Mouse (Mus musculus): ENCODE measurements at regions not wholly inside any gene's neighbourhood (a gene's known extent, or its start where the extent isn't known, plus 50 kb on each side); places are given as distances from the start of the nearest gene placed in this dataset.
"Not testable (repeated sequence)": the region's sequence is repeated elsewhere in the genome, so short reads cannot be mapped to it uniquely, and the experiment has no call there.

DNA sequence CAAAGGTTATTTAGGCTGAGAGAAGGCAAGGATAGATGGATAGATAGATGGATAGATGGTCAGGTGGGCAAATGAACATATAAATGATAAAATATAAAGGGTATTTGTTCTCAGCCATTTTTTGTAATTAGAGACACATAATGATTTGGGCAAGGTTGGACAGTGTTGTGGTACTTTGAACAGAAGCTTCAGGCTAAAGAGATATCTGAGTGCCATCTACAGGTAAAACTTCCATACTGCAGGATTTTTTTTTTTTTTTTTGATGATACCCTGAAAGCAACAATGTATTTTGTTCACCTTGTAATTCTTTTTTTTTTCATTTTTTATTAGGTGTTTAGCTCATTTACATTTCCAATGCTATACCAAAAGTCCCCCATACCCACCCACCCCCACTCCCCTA lies 110.1 kb upstream of the Trabd2b start:
- DNase-seq = no peak

DNA sequence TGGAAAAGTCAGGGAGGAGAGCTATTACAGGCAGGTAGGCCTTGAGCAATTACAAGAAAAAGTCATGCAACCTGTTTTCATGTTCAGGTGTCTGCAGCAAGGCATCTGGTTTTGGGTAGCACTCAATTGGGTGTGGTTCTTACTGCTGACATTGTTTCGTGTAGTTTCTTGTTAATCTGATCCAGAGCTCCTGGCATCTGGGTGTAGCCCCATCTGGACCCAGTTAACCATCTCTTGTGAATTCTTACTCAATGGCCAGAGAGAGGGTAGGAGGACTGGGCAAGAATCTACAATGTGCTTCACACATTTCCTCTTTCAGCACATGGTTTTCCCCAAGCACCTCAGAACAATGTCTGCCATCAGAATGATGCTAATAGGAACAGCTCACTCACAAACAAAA lies 108.0 kb upstream of the Trabd2b start:
- not testable (repeated sequence) for DNase-seq

DNA sequence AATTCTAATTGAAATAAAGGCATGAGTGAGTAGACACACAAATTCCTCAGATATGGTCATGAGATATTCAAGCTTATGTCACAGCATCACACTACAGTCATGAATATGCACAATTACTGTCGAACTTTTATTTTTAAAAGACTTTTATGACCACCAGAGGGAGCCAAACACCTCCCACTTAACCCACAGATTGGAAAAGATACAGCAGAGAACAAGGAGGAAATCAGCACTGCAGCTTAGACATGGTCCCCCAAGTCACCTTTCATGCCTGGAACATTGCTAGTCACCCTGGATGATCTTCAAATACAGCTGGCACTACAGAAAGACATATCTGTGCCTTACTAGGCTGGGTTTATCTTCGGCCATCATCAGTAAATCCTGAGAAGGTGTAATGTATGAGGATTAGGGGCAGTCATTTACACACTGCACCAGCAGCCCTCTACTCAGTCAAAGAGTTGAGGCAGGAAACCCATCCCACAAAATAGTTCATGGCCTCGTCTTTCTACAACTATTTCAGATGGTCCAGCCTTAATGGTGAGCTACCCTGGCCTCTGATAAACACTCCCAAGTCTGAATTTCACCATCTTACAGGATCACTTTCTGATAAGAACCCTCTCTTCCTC lies 106.0 kb upstream of the Trabd2b start:
- no peak for DNase-seq

DNA sequence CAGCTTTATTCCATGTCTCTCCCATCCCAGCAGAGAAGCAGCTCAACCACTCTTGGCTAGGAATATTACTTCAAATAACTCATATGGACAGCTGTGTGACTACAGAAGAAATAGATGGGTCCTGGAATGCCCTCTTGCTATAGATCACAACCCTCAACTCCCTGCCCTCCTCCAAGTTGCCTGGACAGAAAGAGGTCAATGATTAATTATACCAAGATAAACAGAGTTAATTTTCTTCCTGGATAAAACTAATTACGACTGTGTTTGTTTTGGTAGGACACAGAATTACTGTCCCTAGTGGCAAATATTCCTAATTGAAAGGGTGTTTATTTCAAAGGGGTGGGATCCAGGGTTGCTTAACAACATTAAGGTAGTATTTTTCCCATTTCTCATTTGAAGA lies 101.9 kb upstream of the Trabd2b start:
- DNase-seq = no peak

DNA sequence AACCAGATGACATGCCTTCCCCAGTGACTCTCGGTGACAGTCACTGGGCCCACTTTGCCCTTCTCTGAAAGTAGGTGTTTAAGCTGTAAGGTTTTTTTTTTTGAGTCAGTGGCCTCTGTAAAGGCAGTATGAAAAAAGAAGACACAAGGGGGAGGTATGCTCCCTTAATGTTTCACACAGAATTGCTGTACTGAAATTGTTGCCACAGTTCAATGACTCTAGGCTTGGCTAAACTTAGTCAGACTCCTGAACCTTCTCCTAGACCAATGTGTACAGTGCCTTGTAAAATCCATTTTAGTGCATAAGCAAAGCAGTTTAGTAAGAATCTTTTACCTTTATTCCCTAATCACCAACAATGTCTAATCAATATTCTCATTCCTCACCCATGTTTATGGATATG lies 99.0 kb upstream of the Trabd2b start:
- DNase-seq = no peak

DNA sequence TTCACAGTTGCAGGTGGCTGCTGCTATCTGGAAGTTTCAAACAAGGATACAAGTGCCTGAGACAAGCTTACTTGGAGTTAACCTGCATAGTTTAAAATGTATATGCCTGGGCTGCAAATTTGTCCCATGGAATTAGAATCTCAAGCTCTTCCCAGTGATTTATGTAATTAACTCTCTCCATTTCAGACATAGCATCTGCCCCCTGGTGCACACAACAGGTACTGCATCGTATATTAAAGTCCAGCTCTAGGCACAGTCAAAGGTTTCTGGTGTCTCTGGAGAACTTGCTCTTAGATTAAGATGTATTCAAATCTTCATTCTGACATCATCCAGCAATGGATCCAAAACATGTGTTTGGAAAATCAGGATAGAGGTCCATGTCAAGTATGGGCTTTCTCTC lies 98.0 kb upstream of the Trabd2b start:
- no peak for DNase-seq

DNA sequence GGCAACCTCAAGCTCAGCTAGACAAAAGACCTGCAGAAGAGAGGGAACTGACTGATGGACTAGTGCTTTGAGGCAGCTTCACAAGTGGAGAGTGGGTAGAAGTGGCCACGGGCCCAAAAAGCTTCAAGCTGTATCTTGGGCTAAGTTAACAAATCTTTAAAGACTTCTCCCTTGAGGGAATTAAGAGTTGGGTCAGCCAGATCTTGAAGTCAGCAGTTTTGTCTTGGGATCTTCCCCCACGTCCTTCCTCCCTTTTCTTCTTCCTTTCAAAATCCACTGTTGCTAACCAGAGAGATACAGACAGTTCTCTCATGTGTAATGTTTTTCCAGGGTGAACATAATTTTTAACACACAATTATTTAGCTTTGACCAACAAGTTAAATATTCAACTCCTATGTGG lies 91.5 kb upstream of the Trabd2b start:
- DNase-seq = no peak

DNA sequence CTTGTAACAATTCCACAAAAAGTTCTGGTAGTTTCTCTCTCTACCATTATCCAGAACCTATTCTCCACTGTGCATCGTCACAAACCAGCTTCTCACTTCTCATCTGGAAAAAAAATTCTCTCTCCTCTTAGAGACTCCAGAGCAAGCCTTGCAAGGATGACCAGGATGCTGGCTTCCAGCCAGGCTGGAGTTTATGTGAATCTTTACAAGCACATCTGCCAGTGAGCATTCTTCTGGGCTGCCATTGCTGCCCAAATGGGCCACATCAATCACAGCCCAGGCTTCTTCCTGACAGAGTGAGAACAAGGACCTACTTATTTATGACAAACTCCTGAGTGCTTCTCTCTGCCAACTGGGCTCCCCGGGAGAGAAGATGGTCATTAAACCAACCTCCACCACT lies 91.0 kb upstream of the Trabd2b start:
- no peak for DNase-seq

DNA sequence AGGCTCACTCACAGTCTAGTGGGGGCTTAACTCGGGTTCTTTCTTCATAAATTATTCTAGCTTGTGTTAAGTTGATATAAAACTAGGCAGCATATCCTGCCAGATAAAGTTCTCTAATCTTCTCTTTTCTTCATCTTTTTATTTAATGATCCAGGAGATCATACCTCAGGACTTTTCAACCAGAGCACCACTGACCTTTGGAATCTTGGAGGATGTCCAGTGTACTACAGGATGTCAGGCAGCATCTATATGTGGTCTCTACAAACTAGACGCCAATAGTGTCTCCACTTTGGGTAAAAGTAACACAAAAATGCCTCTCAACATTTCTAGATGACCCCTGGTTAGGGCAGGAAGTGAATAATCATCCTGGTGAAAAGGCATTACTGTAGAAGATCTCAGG lies 89.4 kb upstream of the Trabd2b start:
- no peak for DNase-seq

DNA sequence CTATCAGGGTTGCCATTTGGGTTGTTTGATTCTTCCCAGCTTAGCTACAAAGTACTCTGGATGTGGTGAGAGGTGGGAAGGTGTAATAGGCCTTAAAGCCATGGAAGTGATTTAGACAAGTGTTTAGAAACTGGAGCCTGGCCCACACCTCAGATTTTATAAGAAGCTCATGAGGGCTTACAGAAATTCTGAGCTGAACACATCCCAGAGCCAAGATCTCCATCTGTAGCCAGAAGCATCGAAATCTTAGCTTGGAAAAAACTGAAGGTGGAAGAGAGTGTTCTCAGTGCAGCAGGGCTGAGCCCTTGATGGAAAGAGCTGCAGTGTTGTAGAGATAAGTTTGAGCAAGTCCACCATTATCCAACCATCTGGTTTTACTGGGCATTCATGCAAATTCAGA lies 86.4 kb upstream of the Trabd2b start:
- DNase-seq = no peak

DNA sequence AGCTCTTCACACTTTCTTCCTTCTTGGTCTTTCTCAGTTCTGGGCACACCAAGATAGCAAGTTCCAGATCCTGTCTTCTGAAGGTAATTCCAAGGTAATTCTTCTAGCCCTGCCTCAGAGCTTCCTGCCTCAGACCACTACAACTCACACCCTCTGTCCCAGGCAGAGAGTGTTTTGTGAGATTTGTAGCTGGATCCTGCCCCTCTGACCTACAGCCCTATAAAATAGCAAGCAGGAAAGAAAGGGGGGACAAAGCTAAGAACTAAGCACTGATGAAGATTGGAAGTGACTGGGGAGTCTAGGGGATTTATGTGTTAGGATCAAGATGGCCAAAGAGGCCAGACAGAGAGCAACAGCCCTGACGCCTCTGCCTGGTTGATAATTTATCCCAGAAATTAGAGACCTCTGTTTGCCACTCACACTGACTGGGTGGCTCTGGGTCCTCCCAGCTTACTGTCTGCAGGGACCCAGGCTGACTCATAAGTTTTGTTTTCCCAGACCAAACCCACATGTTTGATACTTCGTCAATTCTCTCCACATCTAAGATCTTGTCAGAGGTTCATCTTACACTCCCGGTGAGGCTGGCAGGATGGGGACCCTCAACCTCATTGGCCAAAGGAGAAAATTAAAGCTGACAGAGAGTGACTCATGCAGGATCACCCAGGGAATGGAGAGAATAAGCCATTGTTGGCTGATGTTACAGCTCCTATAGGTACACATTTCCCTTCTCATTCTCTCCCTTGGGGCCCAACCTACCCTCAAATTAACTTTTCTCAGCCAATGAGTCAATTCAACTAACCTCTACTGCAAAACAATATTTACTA lies 84.8 kb upstream of the Trabd2b start:
- no peak for DNase-seq

DNA sequence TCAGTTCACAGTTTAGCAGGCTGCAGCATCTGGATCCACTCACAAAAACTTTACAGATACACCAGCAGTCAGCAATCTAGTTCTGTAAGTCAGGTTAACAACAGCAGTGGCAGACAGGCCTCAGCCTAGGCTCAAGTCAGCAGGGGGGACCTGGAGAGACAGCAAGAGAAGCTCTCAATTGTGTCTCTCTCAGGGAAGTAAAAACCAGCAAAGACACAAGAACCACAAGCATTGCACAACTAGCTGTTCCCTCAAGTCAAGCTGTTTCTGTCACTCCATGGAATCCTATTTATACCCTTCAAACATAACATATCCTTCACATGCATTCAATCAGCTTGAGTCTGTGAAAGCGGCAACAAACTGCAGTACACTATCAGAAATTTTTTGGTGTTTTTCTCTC lies 76.5 kb upstream of the Trabd2b start:
- no peak for DNase-seq

DNA sequence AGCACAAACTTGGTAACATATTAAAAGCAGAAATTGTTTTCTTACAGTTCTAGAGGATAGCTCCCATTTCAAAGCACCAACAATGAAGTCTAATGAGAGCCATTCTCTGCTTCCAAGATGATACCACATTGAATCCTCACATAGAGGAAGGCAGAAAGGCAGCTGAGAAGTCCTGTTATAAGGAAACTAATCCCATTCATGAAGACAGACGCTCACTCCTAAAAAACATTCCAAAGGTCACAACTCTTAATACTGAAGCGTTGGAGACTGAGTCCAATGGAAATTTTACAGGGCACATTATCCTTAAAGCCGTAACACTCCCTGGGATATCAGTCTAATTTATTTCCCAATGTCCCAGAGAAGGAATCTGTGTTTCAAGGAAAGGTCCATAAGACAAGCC lies 75.4 kb upstream of the Trabd2b start:
- no peak for DNase-seq

DNA sequence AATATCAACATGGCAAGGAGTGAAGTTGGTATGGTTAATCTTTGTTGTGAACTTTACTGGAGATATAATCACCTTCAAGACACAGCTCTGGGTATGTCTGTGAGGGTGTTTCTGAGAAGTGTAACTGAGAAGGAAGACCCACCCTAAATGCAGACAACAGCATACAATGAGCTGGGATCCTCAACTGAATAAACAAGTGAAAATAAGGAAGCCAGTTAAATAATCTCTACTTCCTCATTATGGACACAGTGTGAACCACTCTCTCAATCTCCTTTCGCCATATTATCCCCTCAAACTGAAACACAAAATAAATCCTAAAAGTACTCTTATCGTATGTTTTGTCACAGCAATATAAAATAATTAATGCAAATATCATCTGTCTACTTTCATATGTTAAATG lies 71.7 kb upstream of the Trabd2b start:
- no peak for DNase-seq

DNA sequence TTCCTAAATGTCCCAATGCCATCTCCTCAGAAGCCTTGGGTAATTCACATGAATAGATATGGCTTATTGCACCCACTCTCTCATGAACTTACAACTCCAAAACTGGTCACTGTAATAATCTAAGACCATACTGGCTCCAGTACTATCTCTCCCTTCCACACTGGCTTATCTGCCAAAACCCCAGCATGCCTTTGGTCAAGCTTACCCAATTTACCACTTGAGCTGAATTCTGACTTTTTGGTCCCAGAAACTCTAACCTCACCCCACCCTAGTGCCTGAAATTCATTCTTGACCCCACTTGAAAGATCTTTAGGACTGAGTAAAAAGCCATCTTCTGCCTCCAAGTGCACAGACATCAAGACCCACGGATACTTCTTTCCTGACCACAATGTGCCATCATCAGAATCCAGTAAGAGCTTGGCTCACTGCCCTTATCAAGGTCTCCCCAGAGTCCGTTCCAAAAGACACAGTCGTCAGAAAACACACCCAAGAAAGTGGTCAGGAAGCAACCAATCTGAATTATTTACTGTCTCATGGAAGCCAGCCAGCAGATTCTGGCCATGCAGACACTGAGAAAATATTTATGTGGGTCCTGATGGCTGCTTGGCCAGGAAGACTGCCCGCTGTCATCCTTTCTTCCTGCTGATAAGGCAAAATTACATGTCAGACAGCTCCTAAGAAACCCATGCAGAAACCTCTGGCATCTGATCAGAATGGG lies 70.3 kb upstream of the Trabd2b start:
- no peak for DNase-seq

DNA sequence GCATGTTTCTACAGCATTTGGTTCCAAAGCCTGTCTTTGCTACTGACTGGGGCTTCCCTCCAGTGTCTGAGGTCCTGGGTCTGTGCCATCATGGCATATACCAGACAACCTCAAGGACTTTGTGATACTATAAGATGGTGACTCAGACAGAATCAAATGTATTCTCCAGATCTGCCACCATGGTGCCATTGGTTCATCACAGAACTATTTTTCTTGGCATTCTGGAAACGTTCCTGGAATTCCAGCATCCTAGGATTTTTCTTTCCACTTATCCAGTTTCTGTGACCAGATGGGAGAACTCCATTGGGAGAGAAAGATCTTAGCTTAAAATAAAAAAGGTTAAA lies 69.8 kb upstream of the Trabd2b start:
- DNase-seq = no peak

DNA sequence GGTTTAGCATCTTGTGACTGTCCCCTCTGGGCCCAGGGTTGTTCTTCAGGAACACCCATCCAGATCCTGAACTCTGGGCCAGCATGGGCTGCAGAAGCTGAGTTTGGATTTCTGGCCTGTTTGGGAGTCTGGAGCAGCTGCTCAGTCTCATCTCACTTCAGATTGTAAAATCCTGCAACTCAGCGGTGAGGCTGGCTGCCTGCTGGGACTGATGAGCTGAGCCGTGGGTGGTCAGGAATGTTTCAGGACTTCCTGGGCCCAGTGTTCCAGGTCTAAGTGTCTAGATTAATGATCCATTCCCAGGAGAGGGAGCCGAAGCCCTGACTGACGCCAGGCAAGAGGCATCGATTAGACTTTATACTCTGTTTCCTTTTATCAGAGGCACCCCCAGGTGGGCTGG lies 66.7 kb upstream of the Trabd2b start:
- peak; percentile 89 for DNase-seq

DNA sequence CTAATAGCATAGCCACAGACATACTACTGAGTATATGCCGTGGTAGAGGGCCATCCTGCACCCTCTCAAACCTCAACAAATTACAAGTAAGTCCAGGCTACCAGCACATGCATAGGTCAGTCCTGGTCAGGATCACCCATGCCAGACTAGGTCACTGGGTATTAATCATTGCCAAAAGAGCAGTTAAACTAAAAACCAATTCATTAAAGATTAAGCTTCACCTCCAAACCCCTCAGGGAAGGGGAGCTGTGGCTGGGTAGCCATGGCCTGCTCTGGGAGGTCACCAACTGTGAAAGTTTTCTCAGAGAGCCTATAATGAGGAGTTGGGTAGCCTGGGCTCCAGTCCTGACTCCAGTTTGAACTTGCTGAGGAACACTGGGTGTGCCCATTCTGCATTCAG lies 61.4 kb upstream of the Trabd2b start:
- peak; percentile 48 for DNase-seq

DNA sequence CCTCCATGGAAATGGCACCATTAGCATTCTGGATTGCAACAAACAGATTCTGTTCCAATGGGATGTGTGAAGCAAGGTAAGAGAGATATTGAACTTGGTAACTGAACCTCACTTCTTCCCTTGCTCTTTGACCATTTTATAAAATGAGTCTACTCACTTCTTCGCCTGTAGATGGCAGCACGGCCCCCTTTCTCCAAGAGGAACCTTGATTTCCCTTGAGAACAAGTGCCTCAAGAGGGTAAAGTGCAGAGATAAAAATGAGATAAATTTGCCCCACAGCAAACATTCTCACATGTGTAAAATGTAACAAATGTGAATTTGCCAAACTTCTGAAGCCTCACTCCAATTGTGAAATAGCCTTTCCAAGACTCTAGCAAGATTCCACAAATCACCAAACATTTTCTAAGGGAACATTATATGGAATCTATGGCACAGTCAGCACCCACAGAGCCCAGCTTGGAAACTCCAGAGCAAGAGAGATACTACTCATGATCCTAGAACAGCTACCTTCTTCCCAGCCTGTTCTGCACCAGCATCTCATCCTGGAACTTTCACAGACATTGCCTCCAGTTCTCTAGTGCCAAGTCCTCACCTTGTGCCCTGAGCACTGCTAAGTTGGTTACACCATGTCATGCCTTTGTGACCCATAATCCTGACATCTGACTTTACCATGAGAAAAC lies 60.3 kb upstream of the Trabd2b start:
- peak; percentile 73 for DNase-seq

DNA sequence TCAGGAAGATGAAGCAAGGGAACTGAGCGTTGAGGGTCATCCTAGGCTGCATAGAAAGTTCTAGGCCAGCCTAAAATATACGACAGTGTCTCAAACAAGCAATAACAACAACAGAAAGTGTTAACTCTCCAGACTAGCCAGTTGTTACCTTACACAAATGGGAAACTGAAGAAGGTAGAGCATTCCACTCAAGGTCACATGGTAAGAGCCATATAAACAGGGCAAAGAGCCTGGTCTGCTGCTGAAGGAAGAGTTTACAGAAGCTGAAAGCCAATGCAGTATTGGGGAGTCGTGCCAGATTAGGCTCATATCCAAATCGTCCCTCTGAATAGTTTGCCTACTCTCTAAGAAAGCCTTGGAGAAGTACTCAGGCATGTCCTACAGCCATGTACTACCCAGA lies 59.6 kb upstream of the Trabd2b start:
- DNase-seq = peak; percentile 55

DNA sequence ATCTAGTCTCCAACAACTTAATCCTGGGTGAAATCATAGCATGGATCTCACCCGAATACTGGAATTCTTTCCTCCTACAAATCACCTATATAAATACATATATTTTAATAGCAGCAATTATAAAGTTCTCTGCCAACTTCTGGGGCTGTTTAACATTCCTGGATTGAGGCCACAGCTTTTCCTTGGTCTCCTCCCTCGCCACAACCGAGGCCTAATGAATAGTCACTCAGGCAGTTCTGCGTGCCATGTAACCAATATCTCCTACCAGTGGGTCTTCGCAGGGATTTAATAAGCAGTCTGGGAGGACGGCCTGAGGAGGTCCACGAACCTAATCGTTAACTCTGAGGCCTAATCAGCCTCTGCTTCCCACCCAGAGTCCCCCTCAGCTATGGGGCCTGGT lies 56.9 kb upstream of the Trabd2b start:
- DNase-seq = no peak

DNA sequence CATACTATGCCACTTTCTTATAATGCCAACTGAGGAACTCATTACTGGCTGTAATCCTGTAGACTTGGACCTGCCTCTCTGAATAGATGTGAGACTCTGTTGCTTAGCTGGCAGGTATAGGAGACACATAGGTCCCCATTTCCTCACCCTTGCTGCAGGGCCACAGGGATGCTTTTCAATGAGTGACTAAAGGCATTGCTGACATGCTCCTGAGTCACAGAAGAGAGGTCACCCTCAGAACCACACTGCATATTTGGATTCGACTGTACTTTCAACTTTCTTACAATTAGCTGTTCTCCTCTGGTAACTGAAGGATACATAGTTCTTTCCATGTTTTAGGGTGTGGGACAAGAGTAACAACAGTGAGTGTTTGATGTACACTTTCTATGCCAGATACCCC lies 55.2 kb upstream of the Trabd2b start:
- DNase-seq = peak; percentile 42

DNA sequence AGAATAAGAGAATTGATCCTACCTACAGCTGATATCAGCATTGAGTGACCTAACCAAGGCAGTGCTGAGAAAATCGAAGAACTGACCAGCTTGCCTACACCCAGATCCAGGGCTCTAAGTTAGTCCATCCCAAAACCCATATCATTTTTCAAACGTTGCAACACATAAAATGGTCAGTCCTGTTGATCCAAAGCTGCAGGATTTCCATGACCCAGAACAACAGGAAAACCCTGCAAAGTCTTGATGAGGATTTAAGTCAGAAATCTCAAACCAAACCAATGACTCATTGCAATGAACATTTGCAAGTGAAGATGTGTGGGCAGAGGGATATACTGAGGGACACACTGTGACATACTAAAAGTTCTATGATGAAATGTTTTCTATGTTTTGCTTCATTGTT lies 53.5 kb upstream of the Trabd2b start:
- DNase-seq = no peak
